Mouse (Mus musculus): ENCODE measurements at regions not wholly inside any gene's neighbourhood (a gene's known extent, or its start where the extent isn't known, plus 50 kb on each side); places are given as distances from the start of the nearest gene placed in this dataset.

DNA sequence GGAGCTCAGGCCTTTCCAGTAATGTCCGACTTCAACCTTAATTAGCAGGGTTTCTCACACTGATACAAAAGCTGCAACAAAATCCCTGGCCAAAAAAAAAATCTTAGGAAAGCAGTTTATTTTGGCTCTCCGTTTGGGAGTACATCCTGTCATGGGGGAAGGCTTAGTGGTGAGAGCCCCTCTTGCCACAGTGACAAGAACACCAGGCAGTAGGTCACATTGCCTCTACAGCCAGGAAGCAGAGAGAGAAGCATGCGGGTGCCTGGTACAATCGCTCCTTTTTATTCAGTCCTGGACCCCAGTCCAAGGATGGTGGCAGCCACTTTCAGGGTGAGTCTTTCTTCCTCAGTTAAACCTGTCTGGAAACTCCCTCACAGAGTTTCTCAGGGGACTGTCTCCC lies 280.0 kb upstream of the Jmjd1c start:
- TF ChIP-seq TAL1 (conservative IDR thresholded peaks at IDR 0.05; ENCODE audit: low read depth, low read length) (no peak), CTCF (IDR thresholded peaks at IDR 0.05; ENCODE audit: low read depth, low read length) (no peak)
